Mouse (Mus musculus): Measurements from ENCODE around the gene Fgfr2.

GRCm38 (mm10) chr7:130797524-130797923 lies 2325.6 kb downstream of the Fgfr2 start:
- TF ChIP-seq CTCF (IDR thresholded peaks at IDR 0.05) (no peak), EP300 (IDR thresholded peaks at IDR 0.05) (no peak)
